Mouse (Mus musculus): Measurements from ENCODE around the gene Tbc1d22a.

- TF ChIP-seq SRF (IDR thresholded peaks at IDR 0.05; ENCODE audit: control insufficient read depth, insufficient read length, low read depth) (no peak), TCF12 (IDR thresholded peaks at IDR 0.05; ENCODE audit: insufficient read depth, poor library complexity, severe bottlenecking) (no peak), USF1 (IDR thresholded peaks at IDR 0.05; ENCODE audit: low read depth) (no peak), POLR2A (IDR thresholded peaks at IDR 0.05; ENCODE audit: insufficient read length, low read depth) (no peak)
These were observed 37.2 kb upstream of the Tbc1d22a start for GRCm38 (mm10) chr15:86176771-86177702.
